Mouse (Mus musculus): ENCODE measurements around the gene Snrpc. TPM values are rescaled to one million over a fixed set of nuclear protein-coding genes. Genes with fewer than 3 reads are reported as not detected.
"Not testable (repeated sequence)": the region's sequence is repeated elsewhere in the genome, so short reads cannot be mapped to it uniquely, and the experiment has no call there.

The Snrpc gene
- 218 and 242 TPM in 2 replicates for polyA plus RNA-seq (2015; fragmentation: Nextera tagmentation; extraction: Ambion mirVana)

GRCm38 (mm10) chr17:27837850-27838249, at the start of gene Snrpc:
Gene Snrpc (plus strand): TSS chr17:27838150.
- not testable (repeated sequence) for ATAC-seq; H3K9ac ChIP-seq (ENCODE audit: low read depth, low read length); H3K27me3 ChIP-seq (replicated peaks; ENCODE audit: control insufficient read depth, insufficient read depth, low read length); H3K9me3 ChIP-seq (ENCODE audit: control insufficient read depth, low read length); H3K36me3 ChIP-seq (ENCODE audit: control insufficient read depth, insufficient read depth, low read length)
- H3K4me1 ChIP-seq (ENCODE audit: control insufficient read depth, insufficient read depth, low read length): peaks cover 13% of the 10 kb centered on the region
- 81% methylated on average over 4 of the region's 4 CpGs for WGBS
- H3K27ac ChIP-seq (ENCODE audit: low read length): peak within 1 kb of the TSS; percentile 90
- peak within 1 kb of the TSS; percentile 86 for H3K4me3 ChIP-seq (ENCODE audit: low read length)
- peak within 1 kb of the TSS; percentile 86 for H3K4me2 ChIP-seq (ENCODE audit: low read depth, low read length)

GRCm38 (mm10) chr17:27788456-27789172, 49.3 kb upstream of the Snrpc start:
- no peak overlapping the region for H3K4me2 ChIP-seq (ENCODE audit: low read depth, low read length)
- no peak overlapping the region for H3K4me3 ChIP-seq (ENCODE audit: low read length)
- peaks cover 13% of the 10 kb centered on the region for H3K4me1 ChIP-seq (ENCODE audit: control insufficient read depth, insufficient read depth, low read length)
- WGBS: 89% methylated on average over 6 of the region's 6 CpGs
- H3K9me3 ChIP-seq (ENCODE audit: control insufficient read depth, low read length): no peaks in the 10 kb centered on the region
- peaks cover 14% of the 10 kb centered on the region; the same call in 1 of the 2 replicates for H3K36me3 ChIP-seq (ENCODE audit: control insufficient read depth, insufficient read depth, low read length)
- no peak overlapping the region for H3K27ac ChIP-seq (ENCODE audit: low read length)
- no peak overlapping the region for H3K9ac ChIP-seq (ENCODE audit: low read depth, low read length)
- no peak for ATAC-seq
- no peaks in the 10 kb centered on the region for H3K27me3 ChIP-seq (replicated peaks; ENCODE audit: control insufficient read depth, insufficient read depth, low read length)

- no peak for ATAC-seq
- H3K9me3 ChIP-seq (ENCODE audit: control insufficient read depth, low read length): no peaks in the 10 kb centered on the region
- peaks cover 11% of the 10 kb centered on the region; the same call in 1 of the 2 replicates for H3K36me3 ChIP-seq (ENCODE audit: control insufficient read depth, insufficient read depth, low read length)
- WGBS: 76% methylated on average over 5 of the region's 5 CpGs
- H3K4me1 ChIP-seq (ENCODE audit: control insufficient read depth, insufficient read depth, low read length): peaks cover 13% of the 10 kb centered on the region
- H3K4me3 ChIP-seq (ENCODE audit: low read length): no peak overlapping the region
- H3K27ac ChIP-seq (ENCODE audit: low read length): no peak overlapping the region
- H3K4me2 ChIP-seq (ENCODE audit: low read depth, low read length): no peak overlapping the region
- H3K27me3 ChIP-seq (replicated peaks; ENCODE audit: control insufficient read depth, insufficient read depth, low read length): no peaks in the 10 kb centered on the region
- H3K9ac ChIP-seq (ENCODE audit: low read depth, low read length): no peak overlapping the region
Measured at GRCm38 (mm10) chr17:27790015-27790414, 47.9 kb upstream of the Snrpc start.

GRCm38 (mm10) chr17:27790976-27791375, 47.0 kb upstream of the Snrpc start:
- Histone ChIP-seq H3K36me3 (ENCODE audit: control insufficient read depth, insufficient read depth, low read length) (peaks cover 5% of the 10 kb centered on the region; the same call in 1 of the 2 replicates), H3K9me3 (ENCODE audit: control insufficient read depth, low read length) (no peaks in the 10 kb centered on the region), H3K27me3 (replicated peaks; ENCODE audit: control insufficient read depth, insufficient read depth, low read length) (no peaks in the 10 kb centered on the region), H3K27ac (ENCODE audit: low read length) (no peak overlapping the region), H3K4me1 (ENCODE audit: control insufficient read depth, insufficient read depth, low read length) (peaks cover 13% of the 10 kb centered on the region), H3K9ac (ENCODE audit: low read depth, low read length) (no peak overlapping the region), H3K4me3 (ENCODE audit: low read length) (no peak overlapping the region), H3K4me2 (ENCODE audit: low read depth, low read length) (no peak overlapping the region)
- 94% methylated on average over 2 of the region's 2 CpGs for WGBS
- ATAC-seq: no peak

GRCm38 (mm10) chr17:27791556-27791955, 46.4 kb upstream of the Snrpc start:
- H3K4me2 ChIP-seq (ENCODE audit: low read depth, low read length): no peak overlapping the region
- no peak for ATAC-seq
- H3K4me1 ChIP-seq (ENCODE audit: control insufficient read depth, insufficient read depth, low read length): peaks cover 18% of the 10 kb centered on the region
- no peaks in the 10 kb centered on the region for H3K27me3 ChIP-seq (replicated peaks; ENCODE audit: control insufficient read depth, insufficient read depth, low read length)
- peaks cover 5% of the 10 kb centered on the region; the same call in 1 of the 2 replicates for H3K36me3 ChIP-seq (ENCODE audit: control insufficient read depth, insufficient read depth, low read length)
- no peak overlapping the region for H3K27ac ChIP-seq (ENCODE audit: low read length)
- H3K4me3 ChIP-seq (ENCODE audit: low read length): no peak overlapping the region
- no peaks in the 10 kb centered on the region for H3K9me3 ChIP-seq (ENCODE audit: control insufficient read depth, low read length)
- no peak overlapping the region for H3K9ac ChIP-seq (ENCODE audit: low read depth, low read length)
- WGBS: 73% methylated on average over 2 of the region's 2 CpGs

GRCm38 (mm10) chr17:27792516-27792915, 45.4 kb upstream of the Snrpc start:
- peaks cover 28% of the 10 kb centered on the region for H3K4me1 ChIP-seq (ENCODE audit: control insufficient read depth, insufficient read depth, low read length)
- WGBS: 72% methylated on average over 4 of the region's 4 CpGs
- no peak overlapping the region for H3K4me2 ChIP-seq (ENCODE audit: low read depth, low read length)
- H3K4me3 ChIP-seq (ENCODE audit: low read length): no peak overlapping the region
- peaks cover 5% of the 10 kb centered on the region; the same call in 1 of the 2 replicates for H3K36me3 ChIP-seq (ENCODE audit: control insufficient read depth, insufficient read depth, low read length)
- no peaks in the 10 kb centered on the region for H3K27me3 ChIP-seq (replicated peaks; ENCODE audit: control insufficient read depth, insufficient read depth, low read length)
- no peak for ATAC-seq
- H3K9me3 ChIP-seq (ENCODE audit: control insufficient read depth, low read length): no peaks in the 10 kb centered on the region
- H3K27ac ChIP-seq (ENCODE audit: low read length): no peak overlapping the region
- H3K9ac ChIP-seq (ENCODE audit: low read depth, low read length): no peak overlapping the region

- H3K27ac ChIP-seq (ENCODE audit: low read length): peak overlapping the region; percentile 23
- H3K27me3 ChIP-seq (replicated peaks; ENCODE audit: control insufficient read depth, insufficient read depth, low read length): no peaks in the 10 kb centered on the region
- WGBS: 77% methylated on average over 6 of the region's 6 CpGs
- H3K4me2 ChIP-seq (ENCODE audit: low read depth, low read length): no peak overlapping the region
- no peak for ATAC-seq
- no peaks in the 10 kb centered on the region for H3K9me3 ChIP-seq (ENCODE audit: control insufficient read depth, low read length)
- H3K4me1 ChIP-seq (ENCODE audit: control insufficient read depth, insufficient read depth, low read length): peaks cover 34% of the 10 kb centered on the region
- peaks cover 5% of the 10 kb centered on the region; the same call in 1 of the 2 replicates for H3K36me3 ChIP-seq (ENCODE audit: control insufficient read depth, insufficient read depth, low read length)
- H3K4me3 ChIP-seq (ENCODE audit: low read length): no peak overlapping the region
- no peak overlapping the region for H3K9ac ChIP-seq (ENCODE audit: low read depth, low read length)
Measured at GRCm38 (mm10) chr17:27793144-27793543, 44.8 kb upstream of the Snrpc start.

- Histone ChIP-seq H3K27ac (ENCODE audit: low read length) (peak overlapping the region; percentile 96), H3K9me3 (ENCODE audit: control insufficient read depth, low read length) (no peaks in the 10 kb centered on the region), H3K36me3 (ENCODE audit: control insufficient read depth, insufficient read depth, low read length) (0 out of 2 replicates have a peak, but pooled peaks cover 5% of the 10 kb centered on the region), H3K9ac (ENCODE audit: low read depth, low read length) (peak overlapping the region; percentile 44), H3K4me1 (ENCODE audit: control insufficient read depth, insufficient read depth, low read length) (peaks cover 51% of the 10 kb centered on the region), H3K4me3 (ENCODE audit: low read length) (peak overlapping the region; percentile 34), H3K4me2 (ENCODE audit: low read depth, low read length) (peak overlapping the region; percentile 41), H3K27me3 (replicated peaks; ENCODE audit: control insufficient read depth, insufficient read depth, low read length) (no peaks in the 10 kb centered on the region)
- peak; percentile 83 for ATAC-seq
- 28% methylated on average over 6 of the region's 6 CpGs for WGBS
Measured at GRCm38 (mm10) chr17:27796780-27797179, 41.2 kb upstream of the Snrpc start.

- ATAC-seq: peak; percentile 72
- Histone ChIP-seq H3K4me2 (ENCODE audit: low read depth, low read length) (peak overlapping the region; percentile 41), H3K4me1 (ENCODE audit: control insufficient read depth, insufficient read depth, low read length) (peaks cover 51% of the 10 kb centered on the region), H3K27ac (ENCODE audit: low read length) (peak overlapping the region; percentile 96), H3K9ac (ENCODE audit: low read depth, low read length) (peak overlapping the region; percentile 44), H3K36me3 (ENCODE audit: control insufficient read depth, insufficient read depth, low read length) (0 out of 2 replicates have a peak, but pooled peaks cover 5% of the 10 kb centered on the region), H3K4me3 (ENCODE audit: low read length) (peak overlapping the region; percentile 34), H3K9me3 (ENCODE audit: control insufficient read depth, low read length) (no peaks in the 10 kb centered on the region), H3K27me3 (replicated peaks; ENCODE audit: control insufficient read depth, insufficient read depth, low read length) (no peaks in the 10 kb centered on the region)
- WGBS: 24% methylated on average over 11 of the region's 11 CpGs
Measured at GRCm38 (mm10) chr17:27797341-27797872, 40.5 kb upstream of the Snrpc start.
